Mouse (Mus musculus) liver, embryonic 14.5 days (tissue): ENCODE results near the gene Aqr.

Source experiments
- CTCF ChIP-seq: IDR thresholded peaks from 2 replicates; pipeline ENCODE4 v1.5.1; 2016; ENCODE audit warnings: antibody characterized with exemption, low read depth, control low read depth
- EP300 ChIP-seq: IDR thresholded peaks from 2 replicates; pipeline ENCODE4 v1.6.1; 2016; ENCODE audit warnings: antibody characterized with exemption, low read depth

DNA sequence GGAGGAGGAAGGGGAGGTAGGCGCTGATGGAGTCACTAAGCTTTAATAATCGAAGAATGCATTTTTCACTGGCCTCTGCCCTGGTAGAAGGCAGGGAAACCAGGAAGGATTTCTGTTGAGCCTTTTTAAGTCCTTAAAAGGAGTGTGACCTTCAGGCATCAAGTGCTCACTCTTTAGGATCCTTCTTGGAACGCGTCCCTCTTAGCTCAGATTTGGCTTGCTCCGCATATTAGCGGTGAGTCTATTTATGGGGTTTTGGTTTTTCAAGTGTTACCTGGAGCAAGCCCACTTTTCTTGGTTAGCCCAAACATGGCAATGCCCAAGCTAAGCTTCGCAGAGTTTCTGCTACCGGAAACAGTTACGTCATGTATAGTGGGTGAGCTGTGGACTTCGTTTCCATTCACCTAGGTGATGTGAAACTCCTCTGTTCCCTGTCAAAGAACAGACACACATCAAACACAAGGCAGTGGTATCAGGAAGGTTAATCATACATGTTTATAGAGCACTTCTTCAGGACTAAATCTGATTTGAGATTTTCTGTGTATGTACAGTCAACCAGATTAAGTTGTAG is 128.5 kb downstream of the Aqr start:
- TF ChIP-seq CTCF (no peak), EP300 (no peak)
